Mouse (Mus musculus): Measurements from ENCODE around the gene Gstp2.

Gstp2 gene

DNA sequence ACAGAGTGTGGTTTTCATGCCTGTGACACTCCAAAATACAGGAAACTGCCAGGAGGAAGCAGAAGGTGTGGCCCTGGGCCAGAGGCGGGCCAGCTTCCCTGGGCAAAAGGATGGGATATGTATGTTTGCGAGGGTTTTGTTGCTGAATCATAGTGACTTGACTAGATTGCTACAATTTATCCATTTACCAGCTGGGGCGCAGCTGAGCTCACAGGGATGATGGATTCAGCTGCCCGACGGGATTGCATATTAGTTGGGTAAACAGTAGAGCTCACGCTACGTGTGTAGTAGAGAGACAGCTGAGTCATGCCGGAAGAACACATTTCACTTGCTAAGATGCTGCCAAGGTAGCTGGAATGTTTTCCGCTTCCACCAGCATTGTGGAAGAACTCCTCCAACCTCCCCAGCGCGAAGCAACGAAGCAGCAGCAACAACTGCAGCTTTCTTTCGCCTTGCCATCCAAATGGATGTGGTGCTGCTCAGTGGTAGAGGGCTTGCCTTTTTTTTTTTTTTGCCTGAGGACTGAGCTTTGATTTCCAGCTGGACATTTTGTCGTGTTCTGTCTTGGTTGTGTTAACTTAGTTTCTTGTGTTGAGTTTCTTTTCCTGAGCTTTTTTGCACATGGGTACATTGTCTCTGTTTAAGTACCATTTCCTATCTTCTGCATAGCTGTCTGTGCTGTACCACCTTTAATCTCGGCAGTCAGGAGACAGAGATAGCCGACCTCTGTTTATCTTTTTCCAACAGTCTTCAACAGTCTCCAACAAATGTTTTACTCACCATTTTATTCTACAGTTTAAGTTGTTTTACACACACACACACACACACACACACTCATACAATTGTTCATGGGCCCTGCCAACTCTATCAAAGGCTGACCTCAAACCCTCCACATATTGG, at the start of gene Gstp2:
TSS of gene Gstp2 (minus strand) at position 58 of the 900 bp plus-strand sequence.
- peak; percentile 69; the same call in 1 of the 2 replicates for ATAC-seq (ENCODE audit: insufficient number of reproducible peaks, low FRiP score, low TSS enrichment)

DNA sequence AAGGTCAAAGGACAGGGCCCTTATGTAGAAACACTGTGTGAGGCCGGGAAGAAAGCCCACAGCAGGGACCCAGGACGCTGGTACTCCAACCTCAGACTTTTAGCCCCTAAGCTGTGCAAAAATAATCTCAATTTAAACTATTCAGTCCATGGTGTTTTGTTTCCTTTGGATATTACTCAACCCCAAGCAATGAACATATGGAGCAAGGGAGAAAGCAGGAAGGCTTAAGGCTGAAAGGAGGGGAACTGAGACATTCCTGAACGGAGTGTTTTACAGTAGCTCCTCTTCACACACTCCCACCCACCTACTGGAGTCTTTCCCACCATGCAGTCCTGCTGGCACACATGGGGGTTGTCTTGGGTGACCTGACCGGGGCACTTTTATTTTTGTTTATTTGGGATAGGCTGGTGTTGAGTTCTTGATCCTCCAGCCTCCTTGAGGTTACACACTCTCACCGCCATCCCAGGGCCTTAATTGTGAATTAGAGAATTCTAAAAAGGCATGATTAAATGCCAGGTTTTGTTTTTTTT, 49.0 kb upstream of the Gstp2 start:
- no peak for ATAC-seq (ENCODE audit: insufficient number of reproducible peaks, low FRiP score, low TSS enrichment)

- no peak for ATAC-seq (ENCODE audit: insufficient number of reproducible peaks, low FRiP score, low TSS enrichment)
These were observed 48.5 kb upstream of the Gstp2 start for GRCm38 (mm10) chr19:4094348-4094747.

GRCm38 (mm10) chr19:4093772-4094171, 47.9 kb upstream of the Gstp2 start:
- ATAC-seq (ENCODE audit: insufficient number of reproducible peaks, low FRiP score, low TSS enrichment): no peak

DNA sequence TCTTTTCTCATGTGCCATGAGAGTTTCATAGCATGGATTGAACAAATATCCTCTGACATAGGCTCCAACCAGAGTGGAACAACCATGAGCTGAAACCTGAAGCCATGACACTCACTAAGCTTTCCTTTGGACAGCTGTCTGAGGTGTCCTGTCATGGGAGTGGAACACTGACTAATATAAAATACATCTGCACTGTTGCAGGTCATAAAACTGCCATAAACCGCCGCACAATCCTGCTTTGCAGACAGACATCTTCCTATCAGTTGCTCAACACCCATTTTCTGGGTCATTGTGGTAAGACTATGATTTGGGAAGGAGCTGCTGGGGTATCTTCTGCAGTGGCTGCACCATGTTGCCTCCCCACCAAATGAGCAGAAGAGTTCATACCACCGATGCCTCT, 46.9 kb upstream of the Gstp2 start:
- ATAC-seq (ENCODE audit: insufficient number of reproducible peaks, low FRiP score, low TSS enrichment): no peak

DNA sequence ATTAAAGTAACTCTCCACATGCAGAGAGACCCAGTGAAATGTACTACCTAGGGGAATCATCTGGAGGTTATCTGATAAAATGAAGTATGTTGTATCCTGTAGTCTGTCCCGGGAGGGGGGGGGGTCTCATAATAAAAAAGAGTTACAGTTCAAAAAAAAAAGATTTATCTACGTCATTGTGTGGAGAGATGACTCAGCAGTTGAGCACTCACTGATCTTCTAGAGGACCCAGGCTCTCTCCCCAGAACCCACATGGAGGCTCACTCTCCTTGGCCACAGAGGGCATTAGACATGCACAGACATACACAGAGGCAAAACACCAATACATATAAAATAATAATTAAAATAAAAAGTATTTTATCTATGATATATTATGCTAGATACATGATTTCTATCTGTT, 45.6 kb upstream of the Gstp2 start:
- no peak for ATAC-seq (ENCODE audit: insufficient number of reproducible peaks, low FRiP score, low TSS enrichment)

DNA sequence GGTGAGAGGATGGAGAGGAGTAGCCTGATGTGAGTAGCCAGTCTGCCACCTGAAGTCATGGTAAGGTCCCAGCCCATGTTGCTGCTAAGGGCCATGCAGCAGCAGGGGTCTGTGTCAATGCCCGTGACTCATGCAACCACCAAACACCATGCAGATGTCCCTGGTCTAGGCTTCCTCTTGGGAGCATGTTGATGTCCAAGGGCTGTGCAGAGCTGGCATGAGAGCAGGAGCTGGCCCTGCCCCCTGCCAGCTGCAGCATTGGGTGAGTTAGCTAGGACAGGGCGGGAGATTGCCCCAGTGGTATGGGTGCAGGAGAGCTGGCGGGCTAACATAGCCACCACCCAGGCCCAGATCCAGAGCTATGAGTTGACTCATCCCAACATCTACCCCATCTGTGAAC, 44.6 kb upstream of the Gstp2 start:
- ATAC-seq (ENCODE audit: insufficient number of reproducible peaks, low FRiP score, low TSS enrichment): no peak

DNA sequence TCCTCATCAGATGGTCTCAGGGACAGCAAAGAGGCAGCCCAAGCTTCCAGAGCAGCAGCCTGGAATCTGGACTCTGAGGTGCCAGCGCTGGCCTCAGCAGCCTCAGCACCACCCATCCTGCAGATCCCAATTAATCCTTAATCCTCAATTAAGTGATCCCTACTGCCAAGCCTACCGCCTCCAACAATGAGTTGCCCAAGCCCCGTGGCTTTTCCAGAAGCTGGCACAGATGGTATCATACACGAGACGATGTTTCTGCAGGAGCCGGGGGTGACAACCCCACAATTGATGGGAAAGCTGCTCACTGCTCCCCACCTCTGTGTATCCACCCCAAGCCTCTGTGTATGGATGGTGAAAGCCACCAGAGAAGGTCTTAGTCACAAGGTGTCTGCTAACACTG, 43.3 kb upstream of the Gstp2 start:
- no peak for ATAC-seq (ENCODE audit: insufficient number of reproducible peaks, low FRiP score, low TSS enrichment)

- no peak for ATAC-seq (ENCODE audit: insufficient number of reproducible peaks, low FRiP score, low TSS enrichment)
These were observed 42.3 kb upstream of the Gstp2 start for GRCm38 (mm10) chr19:4088146-4088545.

DNA sequence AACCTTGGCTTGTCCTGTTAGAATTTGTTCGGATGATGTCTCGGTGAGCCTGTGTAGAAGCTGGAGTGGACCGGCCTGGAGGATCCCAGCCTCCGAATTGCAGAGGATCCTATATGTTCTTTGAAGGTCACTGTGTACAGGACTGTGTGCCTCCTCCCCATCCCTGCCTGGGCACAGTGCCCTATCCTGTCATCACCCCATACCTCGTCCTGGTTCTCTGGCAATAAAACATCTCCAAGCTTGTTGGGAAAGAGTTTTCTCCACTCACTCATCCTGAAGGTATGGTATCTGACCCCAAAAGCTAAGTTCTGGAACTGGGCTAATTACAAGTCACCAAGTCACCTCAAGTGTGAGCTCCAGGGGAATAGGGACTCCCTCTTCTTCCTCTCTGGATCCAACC, 41.3 kb upstream of the Gstp2 start:
- ATAC-seq (ENCODE audit: insufficient number of reproducible peaks, low FRiP score, low TSS enrichment): no peak

- no peak for ATAC-seq (ENCODE audit: insufficient number of reproducible peaks, low FRiP score, low TSS enrichment)
These were observed 40.3 kb upstream of the Gstp2 start for GRCm38 (mm10) chr19:4086156-4086555.

- no peak for ATAC-seq (ENCODE audit: insufficient number of reproducible peaks, low FRiP score, low TSS enrichment)
These were observed 39.2 kb upstream of the Gstp2 start for GRCm38 (mm10) chr19:4084984-4085383.

DNA sequence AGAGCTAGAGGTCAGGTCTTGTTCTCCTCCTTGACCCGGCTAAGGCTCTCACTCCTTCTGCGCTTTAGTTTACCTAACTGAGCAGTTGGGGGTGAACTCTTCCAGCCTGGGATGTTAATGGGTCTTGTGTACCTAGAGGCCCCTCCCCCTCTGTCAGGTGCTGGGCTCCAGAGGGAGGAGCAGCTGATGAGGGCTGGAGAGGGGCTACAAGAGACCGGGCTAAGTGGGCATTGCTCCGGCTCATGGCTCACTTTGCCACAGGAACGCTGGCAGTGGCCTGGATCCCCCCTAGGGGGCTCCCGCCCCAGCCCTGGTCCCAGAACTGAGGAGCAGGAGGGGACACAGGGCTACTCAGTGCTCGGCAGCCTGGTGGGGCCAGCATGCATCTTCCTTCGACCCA, 38.0 kb upstream of the Gstp2 start:
- no peak for ATAC-seq (ENCODE audit: insufficient number of reproducible peaks, low FRiP score, low TSS enrichment)

GRCm38 (mm10) chr19:4083316-4083715, 37.5 kb upstream of the Gstp2 start:
- ATAC-seq (ENCODE audit: insufficient number of reproducible peaks, low FRiP score, low TSS enrichment): no peak

DNA sequence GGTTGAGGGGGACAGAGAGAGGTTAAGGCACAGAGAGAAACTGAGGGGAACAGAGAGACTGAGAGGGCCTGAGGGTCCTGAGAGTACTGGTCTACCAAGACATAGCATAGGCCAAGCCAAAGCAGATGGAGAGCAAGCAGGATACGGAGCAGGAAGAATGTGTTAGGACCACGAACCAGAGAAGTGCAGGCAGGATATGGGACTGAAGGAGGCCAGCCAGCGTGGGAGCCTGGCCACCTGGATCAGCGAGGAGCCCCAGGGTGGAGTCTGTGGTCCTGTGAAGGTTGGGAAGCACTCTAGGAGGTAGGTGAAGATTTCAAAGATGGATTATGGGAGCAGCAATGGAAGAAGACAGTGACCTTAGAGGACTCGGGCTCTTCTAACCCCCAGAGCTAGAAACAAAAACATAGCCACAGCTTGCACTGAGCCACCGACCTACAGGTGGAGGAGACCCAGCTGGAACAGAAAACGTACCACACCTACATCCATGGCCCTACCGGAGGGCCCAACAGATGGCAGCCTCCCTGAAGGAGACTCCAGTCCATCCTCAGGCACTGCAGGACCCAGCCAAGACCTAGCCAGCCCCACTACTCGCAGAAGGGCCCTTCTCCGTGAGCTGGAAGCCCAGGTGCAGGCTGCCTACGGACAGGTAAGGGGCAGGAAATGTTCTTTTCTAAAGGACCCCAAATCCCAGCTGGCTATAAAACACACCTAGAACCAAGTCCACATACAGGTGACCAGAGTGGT, 36.6 kb upstream of the Gstp2 start:
- no peak for ATAC-seq (ENCODE audit: insufficient number of reproducible peaks, low FRiP score, low TSS enrichment)

GRCm38 (mm10) chr19:4081394-4081793, 35.6 kb upstream of the Gstp2 start, which contains the start of gene Cabp2:
Gene Cabp2 (plus strand): TSS chr19:4081578.
- no peak for ATAC-seq (ENCODE audit: insufficient number of reproducible peaks, low FRiP score, low TSS enrichment)

- ATAC-seq (ENCODE audit: insufficient number of reproducible peaks, low FRiP score, low TSS enrichment): peak; percentile 89
These were observed 34.7 kb upstream of the Gstp2 start for GRCm38 (mm10) chr19:4080511-4081009.

DNA sequence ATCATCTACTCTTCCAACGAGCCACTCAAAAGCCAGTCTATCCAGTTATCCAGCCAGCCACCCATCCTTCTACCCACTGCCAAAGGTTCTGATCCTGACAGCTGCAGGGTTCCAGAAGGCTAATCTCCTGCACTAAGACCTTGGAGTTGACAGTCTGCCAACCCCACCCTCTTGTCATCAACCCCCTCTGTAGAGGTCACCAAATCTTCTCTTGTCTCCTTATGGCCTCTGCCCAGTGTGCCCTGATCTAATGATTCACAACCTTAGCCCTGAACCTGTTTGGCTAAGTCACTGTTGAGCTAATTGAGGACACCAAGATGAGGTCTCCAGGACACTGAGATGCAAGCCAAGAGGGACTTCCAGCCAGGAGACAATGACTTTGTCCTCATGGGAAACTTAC, 33.8 kb upstream of the Gstp2 start:
- ATAC-seq (ENCODE audit: insufficient number of reproducible peaks, low FRiP score, low TSS enrichment): no peak

DNA sequence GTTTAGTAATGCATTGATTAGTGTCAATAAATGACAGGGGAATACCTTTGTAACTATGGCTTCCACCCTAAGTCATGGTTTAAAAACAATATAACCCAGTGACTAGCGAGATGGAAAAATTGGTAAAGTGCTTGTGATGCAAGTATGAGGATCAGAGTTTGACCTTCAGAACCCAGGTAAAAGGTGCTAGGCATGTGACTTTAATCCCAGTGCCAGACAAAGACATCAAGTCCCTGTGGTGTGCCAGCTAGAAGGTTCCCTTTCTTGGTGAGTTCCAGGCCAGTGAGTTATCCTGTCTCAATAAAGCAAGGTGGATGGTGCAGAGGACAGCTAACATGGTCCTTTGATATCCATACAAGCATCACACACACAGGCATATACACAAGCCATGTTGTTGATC, 29.7 kb upstream of the Gstp2 start:
- ATAC-seq (ENCODE audit: insufficient number of reproducible peaks, low FRiP score, low TSS enrichment): no peak

DNA sequence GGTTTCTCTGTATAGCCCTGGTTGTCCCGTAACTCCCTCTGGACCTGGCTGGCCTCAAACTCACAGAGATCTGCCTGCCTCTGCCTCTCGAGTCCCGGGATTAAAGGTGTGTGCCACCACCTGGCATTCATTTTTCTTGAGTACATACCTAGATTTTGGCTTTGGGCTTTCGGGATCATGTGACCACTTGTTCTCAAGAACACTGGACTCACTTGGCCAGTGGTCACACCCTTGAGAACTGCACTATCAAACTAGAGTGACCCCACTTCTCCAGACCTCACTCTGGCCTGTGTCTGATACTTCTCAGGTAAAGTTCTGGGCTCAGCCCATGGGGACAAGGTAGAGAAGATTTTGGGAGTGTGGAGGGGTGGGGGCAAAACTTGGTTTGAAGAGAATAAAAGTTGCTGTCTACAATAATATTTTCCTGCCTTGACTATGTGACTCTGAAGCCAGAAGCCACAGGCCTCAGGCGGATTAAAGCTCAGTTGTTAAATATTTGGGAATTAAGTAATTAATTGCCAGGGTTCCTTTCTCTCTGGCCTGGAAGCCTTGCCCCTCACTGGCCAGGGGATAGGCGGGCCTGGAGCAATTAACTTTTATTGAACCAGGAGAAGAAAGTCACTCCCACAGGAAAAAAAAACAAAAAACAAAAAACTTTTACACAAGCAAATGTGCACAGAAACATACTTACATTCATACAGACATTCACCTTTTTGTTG, 27.0 kb upstream of the Gstp2 start:
- ATAC-seq (ENCODE audit: insufficient number of reproducible peaks, low FRiP score, low TSS enrichment): no peak
